Mouse (Mus musculus) CH12.LX (cell line): Measurements from ENCODE around the gene Plppr3. TPM values are rescaled to one million over a fixed set of nuclear protein-coding genes. Genes with fewer than 3 reads are reported as not detected.

Experiments used
- DNase-seq: peaks from one replicate; pipeline ENCODE4 v3.0.0-alpha.2; 2013; ENCODE audit errors: extremely low read depth
- H3K27ac ChIP-seq: 2 replicates; pipeline ENCODE4 v1.5.1; 2012; ENCODE audit warnings: low read depth, mild to moderate bottlenecking, control low read depth, moderate library complexity; ENCODE audit not compliant: insufficient read depth
- H3K27me3 ChIP-seq: replicated peaks from 2 replicates; pipeline ENCODE3; 2012; ENCODE audit warnings: inconsistent platforms
- H3K36me3 ChIP-seq, 2 experiments: replicated peaks in 1 of 2; 2 replicates each; pipeline versions ENCODE3 to v1.6.1; 2012; ENCODE audit warnings: inconsistent platforms in 1 of 2, low read length in 1 of 2, mild to moderate bottlenecking in 1 of 2, mixed read lengths in 1 of 2, moderate library complexity in 1 of 2; ENCODE audit not compliant: control insufficient read depth in 1 of 2, insufficient read depth in 1 of 2
- H3K4me1 ChIP-seq, 2 experiments: 2 replicates each; pipeline ENCODE4 v1.6.1; 2012; ENCODE audit warnings: inconsistent platforms in 1 of 2, moderate library complexity in 1 of 2; ENCODE audit not compliant: insufficient read depth in 2 of 2, control insufficient read depth in 1 of 2
- H3K4me2 ChIP-seq: 2 replicates; pipeline ENCODE4 v1.6.1; 2012; ENCODE audit warnings: low read depth, mild to moderate bottlenecking, control low read depth; ENCODE audit not compliant: poor library complexity, insufficient read depth, severe bottlenecking
- H3K4me3 ChIP-seq, 3 experiments: fragments of 150-350 bp in 1 of 3; sonication (generic) in 1 of 3; replicated peaks in 1 of 3; 2 replicates each; pipeline versions ENCODE3 to v1.5.1; 2011 to 2012; ENCODE audit warnings: low read depth in 2 of 3, low read length in 2 of 3, mild to moderate bottlenecking in 2 of 3, moderate library complexity in 2 of 3, control low read depth in 1 of 3, improper control_type of control experiment in 1 of 3, inconsistent platforms in 1 of 3, mixed read lengths in 1 of 3; ENCODE audit not compliant: poor library complexity in 1 of 3
- H3K79me2 ChIP-seq: replicated peaks from 2 replicates; pipeline ENCODE4 v1.6.1; 2012; ENCODE audit warnings: mild to moderate bottlenecking, moderate library complexity; ENCODE audit not compliant: control insufficient read depth, poor library complexity, insufficient read depth, severe bottlenecking; ENCODE audit errors: extremely low read depth
- H3K9ac ChIP-seq: 2 replicates; pipeline ENCODE4 v1.6.1; 2012; ENCODE audit warnings: low read depth, mild to moderate bottlenecking, control low read depth, moderate library complexity; ENCODE audit not compliant: insufficient read depth
- H3K9me3 ChIP-seq: replicated peaks from 2 replicates; pipeline ENCODE3; 2012; ENCODE audit warnings: low read length, inconsistent platforms, mixed read lengths
- CHD1 ChIP-seq: IDR thresholded peaks from 2 replicates; pipeline ENCODE4 v1.6.1; 2012; ENCODE audit warnings: low read depth, low read length, improper control_type of control experiment, inconsistent platforms
- CHD2 ChIP-seq: IDR thresholded peaks from 2 replicates; pipeline ENCODE4 v1.6.1; 2011; ENCODE audit warnings: low read length, improper control_type of control experiment
- CTCF ChIP-seq, 2 experiments: IDR thresholded peaks in 1 of 2; conservative IDR thresholded peaks in 1 of 2; 2 replicates each; pipeline ENCODE4 v1.5.1; 2011 to 2012; ENCODE audit warnings: low read depth in 2 of 2, low read length in 2 of 2, improper control_type of control experiment in 1 of 2, inconsistent platforms in 1 of 2, mild to moderate bottlenecking in 1 of 2, moderate library complexity in 1 of 2
- GABPA ChIP-seq: IDR thresholded peaks from 2 replicates; pipeline ENCODE4 v1.6.1; 2012; ENCODE audit warnings: low read depth, low read length, improper control_type of control experiment, inconsistent platforms; ENCODE audit not compliant: insufficient replicate concordance
- HCFC1 ChIP-seq: IDR thresholded peaks from 2 replicates; pipeline ENCODE4 v1.6.1; 2012; ENCODE audit warnings: low read depth, mild to moderate bottlenecking, inconsistent platforms, low read length, improper control_type of control experiment
- IRF4 ChIP-seq: IDR thresholded peaks from 2 replicates; pipeline ENCODE4 v1.6.1; 2014; ENCODE audit warnings: low read depth, mild to moderate bottlenecking, inconsistent platforms, low read length, improper control_type of control experiment
- JUND ChIP-seq: conservative IDR thresholded peaks from 2 replicates; pipeline ENCODE4 v1.6.1; 2011; ENCODE audit warnings: low read depth, low read length, improper control_type of control experiment
- MAZ ChIP-seq: IDR thresholded peaks from 2 replicates; pipeline ENCODE4 v1.6.1; 2012; ENCODE audit warnings: low read depth, mild to moderate bottlenecking, inconsistent platforms, low read length, improper control_type of control experiment, moderate library complexity
- MXI1 ChIP-seq: IDR thresholded peaks from 2 replicates; pipeline ENCODE4 v1.6.1; 2011; ENCODE audit warnings: mild to moderate bottlenecking, low read depth, low read length, improper control_type of control experiment
- MYC ChIP-seq: IDR thresholded peaks from 2 replicates; pipeline ENCODE4 v1.6.1; 2011; ENCODE audit warnings: low read depth, mild to moderate bottlenecking, improper control_type of control experiment, low read length
- NELFE ChIP-seq: IDR thresholded peaks from 2 replicates; pipeline ENCODE4 v1.6.1; 2011; ENCODE audit warnings: low read depth, low read length, improper control_type of control experiment
- POLR2A ChIP-seq: IDR thresholded peaks from 2 replicates; pipeline ENCODE4 v1.6.1; 2011; ENCODE audit warnings: low read depth, mild to moderate bottlenecking, improper control_type of control experiment, low read length
- RCOR1 ChIP-seq: conservative IDR thresholded peaks from 2 replicates; pipeline ENCODE4 v1.6.1; 2012; ENCODE audit warnings: low read depth, mild to moderate bottlenecking, inconsistent platforms, low read length, improper control_type of control experiment
- SIN3A ChIP-seq: IDR thresholded peaks from 2 replicates; pipeline ENCODE4 v1.6.1; 2012; ENCODE audit warnings: low read length, improper control_type of control experiment, inconsistent platforms
- TCF12 ChIP-seq: IDR thresholded peaks from 2 replicates; pipeline ENCODE4 v1.6.1; 2014; ENCODE audit warnings: low read depth, mild to moderate bottlenecking, inconsistent platforms, low read length, improper control_type of control experiment
- UBTF ChIP-seq: IDR thresholded peaks from 2 replicates; pipeline ENCODE4 v1.6.1; 2012; ENCODE audit warnings: low read depth, mild to moderate bottlenecking, inconsistent platforms, low read length, improper control_type of control experiment, moderate library complexity
- USF1 ChIP-seq: IDR thresholded peaks from 2 replicates; pipeline ENCODE4 v1.6.1; 2014; ENCODE audit warnings: low read depth, mild to moderate bottlenecking, inconsistent platforms, low read length, improper control_type of control experiment
- USF2 ChIP-seq: conservative IDR thresholded peaks from 2 replicates; pipeline ENCODE4 v1.6.1; 2011; ENCODE audit warnings: low read depth, low read length, improper control_type of control experiment
- ZC3H11A ChIP-seq: IDR thresholded peaks from 2 replicates; pipeline ENCODE4 v1.6.1; 2012; ENCODE audit warnings: low read depth, mild to moderate bottlenecking, inconsistent platforms, low read length, improper control_type of control experiment
- ZKSCAN1 ChIP-seq: IDR thresholded peaks from 2 replicates; pipeline ENCODE4 v1.6.1; 2012; ENCODE audit warnings: low read depth, inconsistent platforms, low read length, improper control_type of control experiment, borderline replicate concordance
- ZMIZ1 ChIP-seq: IDR thresholded peaks from 2 replicates; pipeline ENCODE4 v1.6.1; 2012; ENCODE audit warnings: low read depth, mild to moderate bottlenecking, inconsistent platforms, low read length, improper control_type of control experiment
- ZNF384 ChIP-seq: IDR thresholded peaks from 2 replicates; pipeline ENCODE4 v1.6.1; 2012; ENCODE audit warnings: low read depth, low read length, improper control_type of control experiment, inconsistent platforms
- dilution Hi-C: fragments of 300-500 bp; cut with MboI; formaldehyde crosslinking; loops from 2 replicates; pipeline ENCODE4 v1.14.3; 2020; ENCODE audit warnings: low sequenced_read_pairs; ENCODE audit not compliant: extremely low pct_unique_long_range_greater_than_20kb, extremely low pct_ligation_motif_present
- in situ Hi-C: fragments of 300-500 bp; cut with MboI; formaldehyde crosslinking; loops from 3 replicates; pipeline ENCODE4 v1.14.3; 2019; ENCODE audit warnings: low sequenced_read_pairs, low pct_ligation_motif_present, low pct_unique_long_range_greater_than_20kb, mixed read lengths
- polyA plus RNA-seq: library from polyadenylated mRNA; unstranded; fragments of >175 nt; gene quantifications from 2 replicates; pipeline ENCODE4 v1.2.1, GENCODE M21; 2012; ENCODE audit warnings: low read depth; ENCODE audit not compliant: insufficient read length
- total RNA-seq, 2 experiments: library from RNA; depleted of rRNA; stranded (reverse); fragments of 300-350 nt in 1 of 2; fragments of >200 nt in 1 of 2; gene quantifications; 2 replicates each; pipeline ENCODE4 v1.2.3; 2012 to 2014

Plppr3 gene
- total and polyA plus RNA-seq, 3 experiments, result 0.47 to 3.4 TPM; not detected in 1

GRCm38 (mm10) chr10:79853860-79854795 is 20.3 kb downstream of the Plppr3 start, which contains the start of gene Ptbp1 (continued):
- peak; percentile 99 for TF ChIP-seq CHD2
- peak; percentile 17 for TF ChIP-seq SIN3A
- peak; percentile 82 for TF ChIP-seq HCFC1
- TF ChIP-seq MXI1, result peak; percentile 90
- peak; percentile 91 for TF ChIP-seq USF2
- TF ChIP-seq USF1, result peak; percentile 89
- TF ChIP-seq ZKSCAN1, result no peak
- TF ChIP-seq TCF12, result peak; percentile 64
- no peak for TF ChIP-seq JUND
- TF ChIP-seq CTCF (conservative IDR thresholded peaks at IDR 0.05 in 1 of 2, IDR thresholded peaks at IDR 0.05 in 1 of 2; ENCODE audit: low read depth in 2 of 2, low read length in 2 of 2), result no peak
- TF ChIP-seq ZC3H11A, result no peak
- peak; percentile 100 for TF ChIP-seq MYC
- TF ChIP-seq POLR2A, result peak; percentile 95
- TF ChIP-seq IRF4, result no peak; the same call in 1 of the 2 replicates
- TF ChIP-seq ZMIZ1, result peak; percentile 96
- 0 out of 2 replicates have a peak, but pooled peaks have one; percentile 9 for TF ChIP-seq RCOR1
- TF ChIP-seq MAZ, result 0 out of 2 replicates have a peak, but pooled peaks have one; percentile 70
- TF ChIP-seq CHD1, result no peak
- TF ChIP-seq, all 38 proteins: peak for 21

- Histone ChIP-seq H3K36me3 (peaks cover 22 to 29% of the 10 kb centered on the region in 2 experiments), H3K4me1 (peaks cover 19 to 56% of the 10 kb centered on the region in 2 experiments), H3K4me3 (peak overlapping the region; percentile 51 to 90 (median 58)), H3K27ac (peak overlapping the region; percentile 96), H3K27me3 (no peaks in the 10 kb centered on the region), H3K9ac (peak overlapping the region; percentile 97), H3K9me3 (no peaks in the 10 kb centered on the region), H3K4me2 (peak overlapping the region; percentile 84), H3K79me2 (peaks cover 38% of the 10 kb centered on the region)
- dilution Hi-C loops (no loop called here), in situ Hi-C loops (no loop called here)
- peak; percentile 61 for DNase-seq
- TF ChIP-seq MXI1 (no peak), GABPA (no peak), ZMIZ1 (peak; percentile 61), NELFE (peak; percentile 22), ZNF384 (peak; percentile 48; the same call in 1 of the 2 replicates), UBTF (no peak)
- TF ChIP-seq, all 38 proteins: peak for 3
These were observed 21.0 kb downstream of the Plppr3 start for GRCm38 (mm10) chr10:79853392-79853791.
